Mouse (Mus musculus) gastrocnemius, adult 18-20 months (tissue): ENCODE results near the gene Ostn. TPM values are rescaled to one million over a fixed set of nuclear protein-coding genes. Genes with fewer than 3 reads are reported as not detected.
"Not testable (repeated sequence)": the region's sequence is repeated elsewhere in the genome, so short reads cannot be mapped to it uniquely, and the experiment has no call there.

ENCODE experiments used
- DNase-seq: peaks from one replicate; pipeline ENCODE4 v3.0.0; 2021; ENCODE audit warnings: low spot score
- long read RNA-seq, 2 experiments: library from polyadenylated mRNA; stranded (forward); transcript quantifications; one replicate each; pipeline ENCODE4 v2.0.0; 2021
- total RNA-seq, 2 experiments: library from RNA; stranded (reverse); gene quantifications; 2 replicates each; pipeline ENCODE4 v1.2.3; 2021

The Ostn gene
- 100 to 1,000 TPM in 1 of 2 experiments, 10 to 100 TPM in 1; 45.3 to 113 TPM for total RNA-seq
- long read RNA-seq, experiment 1, transcript Ostn-201 (5 exons, 1,423 nt): major isoform, 62 of 67 reads
- long read RNA-seq, experiment 1, partial matches to known transcripts: 1 of 67 reads
- long read RNA-seq, experiment 1, other reads (novel, unspliced or antisense): 4 of 67 reads
- long read RNA-seq, experiment 2, transcript Ostn-201 (5 exons, 1,423 nt): major isoform, 55 of 63 reads
- long read RNA-seq, experiment 2, partial matches to known transcripts: 2 of 63 reads
- long read RNA-seq, experiment 2, other reads (novel, unspliced or antisense): 6 of 63 reads

- not testable (repeated sequence) for DNase-seq
Observed at GRCm38 (mm10) chr16:27307189-27307588, at the start of gene Ostn. TSS of gene Ostn (plus strand) at chr16:27307489.

GRCm38 (mm10) chr16:27268748-27269147, 38.5 kb upstream of the Ostn start:
- no peak for DNase-seq

GRCm38 (mm10) chr16:27287410-27287809, 19.9 kb upstream of the Ostn start:
- no peak for DNase-seq

- no peak for DNase-seq
Observed at GRCm38 (mm10) chr16:27296508-27296907, 10.8 kb upstream of the Ostn start.

GRCm38 (mm10) chr16:27296929-27297328, 10.4 kb upstream of the Ostn start:
- no peak for DNase-seq

- no peak for DNase-seq
Observed at GRCm38 (mm10) chr16:27319099-27319498, 11.8 kb downstream of the Ostn start.

GRCm38 (mm10) chr16:27322047-27322446, 14.8 kb downstream of the Ostn start:
- no peak for DNase-seq

GRCm38 (mm10) chr16:27326463-27326862, 19.2 kb downstream of the Ostn start:
- DNase-seq: no peak

GRCm38 (mm10) chr16:27347521-27347920, 40.2 kb downstream of the Ostn start:
- DNase-seq: no peak

GRCm38 (mm10) chr16:27348359-27348758, 41.1 kb downstream of the Ostn start:
- DNase-seq: no peak

- no peak for DNase-seq
Observed at GRCm38 (mm10) chr16:27349235-27349634, 41.9 kb downstream of the Ostn start.

- DNase-seq: no peak
Observed at GRCm38 (mm10) chr16:27349878-27350532, 42.7 kb downstream of the Ostn start.

- DNase-seq: no peak
Observed at GRCm38 (mm10) chr16:27354464-27354863, 47.2 kb downstream of the Ostn start.

GRCm38 (mm10) chr16:27360059-27360458, 52.8 kb downstream of the Ostn start:
- DNase-seq: no peak

GRCm38 (mm10) chr16:27370191-27370590, 62.9 kb downstream of the Ostn start, which contains the start of gene Uts2b:
TSS of gene Uts2b (minus strand) at chr16:27370239.
- DNase-seq: no peak

- DNase-seq: no peak
Observed at GRCm38 (mm10) chr16:27370700-27371099, 63.4 kb downstream of the Ostn start.

- no peak for DNase-seq
Observed at GRCm38 (mm10) chr16:27374139-27374538, 66.8 kb downstream of the Ostn start.

GRCm38 (mm10) chr16:27375318-27375717, 68.0 kb downstream of the Ostn start:
- DNase-seq: no peak

- DNase-seq: no peak
Observed at GRCm38 (mm10) chr16:27376556-27376955, 69.3 kb downstream of the Ostn start.

- DNase-seq: no peak
Observed at GRCm38 (mm10) chr16:27382217-27382616, 74.9 kb downstream of the Ostn start.

GRCm38 (mm10) chr16:27384893-27385603, 77.8 kb downstream of the Ostn start:
- DNase-seq: no peak

GRCm38 (mm10) chr16:27385649-27386048, 78.4 kb downstream of the Ostn start:
- no peak for DNase-seq
